Mouse (Mus musculus) left cerebral cortex, adult 8-10 months (tissue): ENCODE measurements around the gene Npdc1. TPM values are rescaled to one million over a fixed set of nuclear protein-coding genes. Genes with fewer than 3 reads are reported as not detected.

ENCODE experiments used
- DNase-seq, 2 experiments: peaks; one replicate each; pipeline ENCODE4 v3.0.0; 2022; ENCODE audit warnings: low spot score in 2 of 2
- total RNA-seq, 4 experiments: library from RNA; stranded (reverse); gene quantifications; 2 replicates each; pipeline ENCODE4 v1.2.4; 2022

Npdc1 gene
- 100 to 1,000 TPM; 307 to 332 (median 316) TPM for total RNA-seq

DNA sequence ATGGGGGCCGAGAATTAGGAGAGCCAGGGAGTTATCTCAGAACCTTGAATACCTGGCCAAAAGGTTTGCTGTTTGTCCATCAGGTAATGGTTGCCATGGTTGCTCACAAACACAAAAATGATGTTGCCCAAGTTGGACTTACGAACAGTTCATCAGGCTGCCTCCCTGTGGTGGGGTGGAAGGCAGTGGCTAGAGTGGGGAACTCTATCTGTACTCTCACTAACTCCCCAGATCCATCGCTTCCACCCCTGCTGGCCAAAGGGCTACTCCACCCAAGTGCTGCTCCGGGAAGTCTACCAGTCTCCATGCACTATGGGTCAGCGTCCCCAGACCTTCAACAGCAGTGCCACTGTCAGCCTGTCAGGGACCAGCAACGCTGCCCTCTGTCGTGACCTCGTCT lies at the start of gene Npdc1:
Gene Npdc1 (plus strand): TSS at position 301 of the 400 bp plus-strand sequence.
- no peak for DNase-seq

- no peak for DNase-seq
Measured at GRCm38 (mm10) chr2:25349499-25349898, 49.7 kb upstream of the Npdc1 start.

GRCm38 (mm10) chr2:25350701-25351100 lies 48.5 kb upstream of the Npdc1 start:
- no peak for DNase-seq

DNA sequence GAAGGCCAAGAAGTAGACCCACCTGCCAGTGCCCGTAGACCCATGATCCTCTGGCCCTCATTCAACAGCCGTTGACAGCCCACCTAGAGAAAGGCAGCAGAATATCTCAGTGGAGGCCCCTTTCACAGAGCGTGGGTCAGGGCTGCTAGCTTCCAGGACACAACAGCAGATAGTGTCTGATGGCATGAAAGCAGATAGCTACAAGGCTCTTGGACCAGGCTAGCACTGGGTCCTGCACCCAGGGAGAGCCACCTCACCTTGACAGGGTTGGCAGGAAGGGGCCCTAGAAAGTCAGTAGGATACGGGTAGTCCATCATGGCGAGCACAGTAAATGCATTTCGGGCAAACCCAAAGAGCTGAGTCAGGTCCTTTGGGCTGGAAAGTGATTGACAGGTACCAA lies 44.9 kb upstream of the Npdc1 start:
- no peak for DNase-seq

DNA sequence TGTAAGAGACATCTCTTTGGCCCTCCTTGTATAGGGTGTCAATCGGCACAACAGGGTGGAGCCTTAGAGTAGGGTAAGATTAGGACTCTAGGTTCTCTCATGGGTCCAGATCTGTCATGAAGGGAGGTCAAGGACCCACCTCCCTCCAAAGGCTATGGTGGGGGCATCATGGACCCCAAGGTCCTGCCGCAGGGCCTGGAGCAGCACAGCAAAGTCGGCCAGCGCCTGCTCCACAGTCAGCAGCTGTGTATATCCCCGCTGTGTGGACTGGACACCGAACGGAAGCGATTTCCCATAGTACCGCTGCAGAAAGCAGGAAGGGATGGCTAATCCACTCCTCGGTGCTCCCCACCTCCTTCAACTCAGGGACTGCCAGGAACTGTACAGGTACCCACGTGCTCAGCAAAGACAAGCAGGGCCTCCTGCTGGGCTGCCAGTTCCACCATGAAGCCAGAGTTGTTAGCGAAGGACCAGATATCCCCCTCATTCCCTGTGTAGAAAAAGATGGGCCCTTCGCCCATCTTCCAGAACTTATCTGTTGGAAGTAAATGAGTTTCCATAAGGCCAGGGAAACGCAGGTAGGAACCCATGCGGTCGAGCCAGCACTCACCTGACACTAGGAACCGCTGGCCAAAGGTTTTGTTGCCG lies 43.6 kb upstream of the Npdc1 start:
- no peak for DNase-seq

GRCm38 (mm10) chr2:25356208-25357079 lies 42.7 kb upstream of the Npdc1 start, which contains the start of gene Dpp7:
Gene Dpp7, minus strand, starts transcription at chr2:25356359.
- DNase-seq = peak; percentile 66 to 82

DNA sequence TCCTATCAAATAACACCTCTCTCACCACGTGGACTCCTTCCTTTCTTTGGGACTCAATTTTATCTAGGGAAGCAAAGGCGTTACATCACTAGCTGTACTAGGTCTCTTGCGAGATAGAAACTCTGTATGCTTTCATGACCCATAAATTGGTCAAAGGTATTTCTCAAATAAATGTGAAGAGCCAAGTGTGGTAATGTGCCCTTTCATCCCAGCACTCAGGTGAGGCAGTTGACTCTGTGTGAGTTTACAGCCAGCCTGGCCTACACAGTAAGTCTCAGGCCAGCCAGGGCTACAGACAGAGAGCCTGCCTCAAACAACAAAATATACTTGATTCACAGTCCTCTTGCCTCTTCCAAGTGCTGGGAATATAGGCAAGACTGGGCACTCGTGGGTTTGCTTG lies 39.3 kb upstream of the Npdc1 start:
- no peak for DNase-seq

- no peak for DNase-seq
Measured at GRCm38 (mm10) chr2:25363478-25364178, 35.5 kb upstream of the Npdc1 start.

- DNase-seq = no peak
Measured at GRCm38 (mm10) chr2:25364313-25364712, 34.8 kb upstream of the Npdc1 start.

DNA sequence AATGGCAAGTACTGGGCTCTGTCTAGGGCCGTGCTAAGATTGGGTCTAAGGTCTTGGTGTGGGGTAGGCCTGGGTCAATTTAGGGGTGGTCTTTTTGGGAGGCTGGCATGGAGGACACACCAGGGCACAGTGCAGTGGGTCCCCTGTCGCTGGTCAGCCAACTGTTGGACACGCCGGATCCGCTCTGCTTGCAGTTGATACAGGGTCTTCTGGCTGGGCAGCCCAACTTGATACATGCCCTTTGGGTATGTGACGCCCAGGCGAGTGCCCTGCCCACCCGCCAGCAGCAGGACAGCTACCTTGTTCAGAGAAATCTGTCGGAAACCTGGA lies 34.4 kb upstream of the Npdc1 start:
- DNase-seq = no peak

- DNase-seq = peak in 1 of 2 experiments; percentile 65
Measured at GRCm38 (mm10) chr2:25365091-25365761, 33.9 kb upstream of the Npdc1 start, which contains the start of gene Uap1l1. Gene Uap1l1, minus strand, starts transcription at chr2:25365682.

- no peak for DNase-seq
Measured at GRCm38 (mm10) chr2:25369996-25370395, 29.2 kb upstream of the Npdc1 start.

DNA sequence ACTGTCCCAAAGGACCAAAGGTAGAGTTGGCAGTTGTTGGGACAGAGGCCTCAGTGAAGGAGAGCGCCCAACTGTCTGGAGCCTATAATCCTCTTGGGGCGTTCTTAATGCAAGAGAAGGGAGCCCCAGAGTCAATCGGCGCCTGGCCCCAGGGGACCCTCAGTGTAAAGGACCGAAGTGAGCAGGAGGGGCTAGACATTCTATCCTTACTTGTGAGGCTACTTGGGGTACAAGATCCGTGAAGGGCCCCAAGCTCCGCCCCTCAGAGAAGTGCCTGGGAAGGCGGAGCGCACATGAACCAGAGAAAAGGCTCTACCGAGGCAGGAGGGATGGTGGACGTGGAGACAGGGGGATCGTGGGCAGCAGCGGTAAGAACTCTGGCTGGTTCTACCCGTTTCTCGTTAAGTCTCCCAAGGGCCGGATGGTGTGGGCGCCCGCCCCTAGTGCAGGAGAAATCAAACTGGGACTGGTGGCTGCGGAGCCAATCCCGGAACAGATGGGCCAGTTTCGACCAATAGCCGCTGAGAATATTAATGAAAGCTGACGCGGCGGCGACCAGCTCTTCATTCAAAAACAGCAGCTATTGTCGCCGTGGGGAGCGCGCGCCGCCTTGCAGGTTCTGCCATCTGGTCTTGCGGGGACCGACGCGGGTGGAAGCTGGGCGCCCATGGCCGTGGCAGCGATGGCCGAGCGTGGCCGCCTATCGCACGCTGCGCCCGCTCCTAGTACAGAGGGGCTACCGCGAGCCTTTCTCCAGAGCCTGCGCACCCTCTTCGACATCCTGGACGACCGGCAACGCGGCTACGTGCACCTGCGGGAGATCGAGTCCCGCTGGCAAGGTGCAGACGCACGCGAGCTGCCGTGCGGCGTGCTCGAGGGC lies 27.1 kb upstream of the Npdc1 start, which contains the start of gene Sapcd2:
Gene Sapcd2 (plus strand): TSS at position 558 of the 880 bp plus-strand sequence.
- peak; percentile 73 to 86 for DNase-seq

DNA sequence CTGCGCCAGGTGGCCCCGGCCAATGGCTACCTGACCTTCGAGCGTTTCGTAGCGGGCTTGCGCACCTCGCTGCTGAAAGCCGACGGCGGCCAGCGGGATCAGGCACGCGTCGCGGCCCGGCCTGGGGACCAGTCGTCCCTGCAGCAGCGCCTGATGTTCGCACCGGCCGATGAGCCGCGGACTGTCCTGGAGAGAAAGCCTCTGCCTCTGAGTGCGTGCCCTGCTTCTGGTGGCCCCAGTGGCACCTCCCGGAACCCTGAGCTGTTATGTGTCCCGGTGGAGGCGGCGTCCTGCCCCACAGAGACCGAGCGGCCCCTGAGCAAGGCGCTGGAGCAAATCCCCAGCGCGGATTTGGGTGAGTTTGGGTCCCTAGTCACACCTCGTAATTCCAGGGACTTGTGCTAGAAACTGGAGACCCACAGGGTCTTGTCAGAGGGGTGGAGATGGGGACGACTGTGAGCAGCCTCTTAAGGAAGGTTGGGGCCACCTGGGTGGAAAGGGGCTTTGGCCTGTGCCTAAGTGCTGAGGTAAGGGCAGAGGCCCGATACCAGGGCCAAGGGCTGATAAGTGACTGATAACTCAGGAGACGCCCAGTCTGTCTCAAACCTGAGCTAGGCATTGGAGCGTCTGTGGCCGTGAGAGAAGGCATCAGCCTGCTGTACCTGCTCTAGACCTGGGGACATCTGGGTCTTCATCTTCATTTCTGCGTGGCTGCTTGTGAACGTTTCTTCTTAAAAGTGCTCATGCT lies 26.3 kb upstream of the Npdc1 start:
- no peak for DNase-seq

GRCm38 (mm10) chr2:25373431-25373830 lies 25.7 kb upstream of the Npdc1 start:
- DNase-seq = no peak

GRCm38 (mm10) chr2:25376589-25376988 lies 22.6 kb upstream of the Npdc1 start:
- no peak for DNase-seq

- DNase-seq = no peak
Measured at GRCm38 (mm10) chr2:25384492-25384891, 14.7 kb upstream of the Npdc1 start.

DNA sequence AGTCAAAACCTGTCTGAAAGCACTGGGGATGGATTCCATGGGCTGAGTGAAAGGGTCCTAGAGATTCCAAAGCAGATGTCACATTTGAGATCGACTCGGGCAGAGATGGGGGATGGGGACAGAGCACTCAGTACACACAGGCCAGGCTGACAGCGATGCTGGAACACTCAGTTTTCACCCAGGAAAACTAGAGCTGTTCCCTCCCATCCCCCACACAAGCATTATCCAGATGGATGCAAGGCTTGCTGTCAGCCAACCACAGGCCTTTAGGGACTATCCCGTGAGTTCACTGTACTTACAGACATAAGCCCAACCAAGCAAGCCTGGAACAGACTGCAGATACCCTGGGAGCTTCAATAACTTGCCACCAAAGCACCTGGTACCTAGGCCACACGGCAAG lies 7.9 kb upstream of the Npdc1 start:
- no peak for DNase-seq
